Mouse (Mus musculus) embryonic fibroblast, embryonic 13.5 days (primary cell): Measurements from ENCODE around the gene 1110008L16Rik. TPM values are rescaled to one million over a fixed set of nuclear protein-coding genes. Genes with fewer than 3 reads are reported as not detected.
A peak's percentile ranks its signal among the peaks of the same experiment; 100 is the strongest.
"Not testable (repeated sequence)": the region's sequence is repeated elsewhere in the genome, so short reads cannot be mapped to it uniquely, and the experiment has no call there.

Experiments used
- H3K27ac ChIP-seq: 2 replicates; pipeline ENCODE4 v1.5.1; 2012; ENCODE audit warnings: low read length, control low read depth, inconsistent platforms; ENCODE audit not compliant: insufficient read depth
- H3K4me1 ChIP-seq: 2 replicates; pipeline ENCODE4 v1.6.1; 2011; ENCODE audit warnings: low read length; ENCODE audit not compliant: control insufficient read depth, insufficient read depth
- H3K4me3 ChIP-seq: 2 replicates; pipeline ENCODE4 v1.5.1; 2011; ENCODE audit warnings: mild to moderate bottlenecking, control low read depth, low read length; ENCODE audit not compliant: insufficient read depth
- CTCF ChIP-seq: IDR thresholded peaks from 2 replicates; pipeline ENCODE4 v1.5.1; 2011; ENCODE audit warnings: mild to moderate bottlenecking, control low read depth, low read length, moderate library complexity, borderline replicate concordance; ENCODE audit not compliant: insufficient read depth
- POLR2A ChIP-seq: IDR thresholded peaks from 2 replicates; pipeline ENCODE4 v1.6.1; 2011; ENCODE audit warnings: low read depth, mild to moderate bottlenecking, control low read depth, low read length, moderate library complexity
- polyA plus RNA-seq: library from polyadenylated mRNA; stranded (reverse); fragments of >200 nt; gene quantifications from 2 replicates; pipeline ENCODE4 v1.2.4, GENCODE M21; 2011; ENCODE audit warnings: low read depth; ENCODE audit not compliant: missing spikeins, insufficient read length

1110008L16Rik gene
- polyA plus RNA-seq, 1 experiment: 10.2 TPM

- Histone ChIP-seq H3K4me1 (peaks cover 7% of the 10 kb centered on the region; the same call in 1 of the 2 replicates), H3K27ac (no peak overlapping the region), H3K4me3 (no peak overlapping the region)
- TF ChIP-seq CTCF (no peak), POLR2A (no peak)
Observed at GRCm38 (mm10) chr12:55388478-55388877, 89.1 kb downstream of the 1110008L16Rik start.

GRCm38 (mm10) chr12:55389132-55390081 is 90.0 kb downstream of the 1110008L16Rik start:
- Histone ChIP-seq H3K27ac (no peak overlapping the region), H3K4me3 (no peak overlapping the region), H3K4me1 (peaks cover 7% of the 10 kb centered on the region; the same call in 1 of the 2 replicates)
- TF ChIP-seq CTCF (no peak), POLR2A (no peak)

- TF ChIP-seq CTCF (no peak), POLR2A (no peak)
- Histone ChIP-seq H3K27ac (peak overlapping the region; percentile 37; the same call in 1 of the 2 replicates), H3K4me3 (no peak overlapping the region), H3K4me1 (peaks cover 7% of the 10 kb centered on the region; the same call in 1 of the 2 replicates)
Observed at GRCm38 (mm10) chr12:55392120-55392519, 92.7 kb downstream of the 1110008L16Rik start.

- peak overlapping the region; percentile 39; the same call in 1 of the 2 replicates for H3K27ac ChIP-seq
Observed at GRCm38 (mm10) chr12:55392733-55393577, 93.6 kb downstream of the 1110008L16Rik start.

GRCm38 (mm10) chr12:55395601-55396000 is 96.2 kb downstream of the 1110008L16Rik start:
- H3K27ac ChIP-seq, H3K4me3 ChIP-seq, H3K4me1 ChIP-seq: not testable (repeated sequence)

More at GRCm38 (mm10) chr12:55392733-55393577, 93.6 kb downstream of the 1110008L16Rik start:
- Histone ChIP-seq H3K4me1 (peaks cover 5% of the 10 kb centered on the region; the same call in 1 of the 2 replicates), H3K4me3 (no peak overlapping the region)
- TF ChIP-seq POLR2A (no peak), CTCF (no peak)

- H3K4me1 ChIP-seq: peaks cover 2% of the 10 kb centered on the region
- no peak overlapping the region for H3K4me3 ChIP-seq
- TF ChIP-seq CTCF: no peak
- H3K27ac ChIP-seq: no peak overlapping the region
Observed at GRCm38 (mm10) chr12:55396536-55396935, 97.2 kb downstream of the 1110008L16Rik start.

GRCm38 (mm10) chr12:55397544-55398239 is 98.3 kb downstream of the 1110008L16Rik start:
- peak overlapping the region; percentile 74 for H3K4me3 ChIP-seq
- H3K4me1 ChIP-seq: peaks cover 1% of the 10 kb centered on the region
- TF ChIP-seq POLR2A (no peak; the same call in 1 of the 2 replicates), CTCF (no peak)
- H3K27ac ChIP-seq: peak overlapping the region; percentile 93

GRCm38 (mm10) chr12:55398240-55399127 is 99.1 kb downstream of the 1110008L16Rik start:
- no peaks in the 10 kb centered on the region; the same call in 1 of the 2 replicates for H3K4me1 ChIP-seq
- peak; percentile 96 for TF ChIP-seq POLR2A
- TF ChIP-seq CTCF: no peak

More at GRCm38 (mm10) chr12:55398240-55399127, 99.1 kb downstream of the 1110008L16Rik start:
- Histone ChIP-seq H3K4me3 (peak overlapping the region; percentile 81), H3K27ac (peak overlapping the region; percentile 93)
